Mouse (Mus musculus) midbrain, embryonic 16.5 days (tissue): ENCODE data around the gene Ints6. TPM values are rescaled to one million over a fixed set of nuclear protein-coding genes. Genes with fewer than 3 reads are reported as not detected.

Experiments
- ATAC-seq: fragments of 200-750 bp; cut with Nextera tagmentation; 2 replicates; pipeline ENCODE4 v1.8.0; 2017; ENCODE audit warnings: moderate TSS enrichment
- H3K27ac ChIP-seq: fragments of 300-500 bp; sonication (generic); 2 replicates; pipeline ENCODE4 v1.5.1; 2014; ENCODE audit warnings: mild to moderate bottlenecking, low read length, mixed read lengths
- H3K27me3 ChIP-seq: fragments of 300-500 bp; sonication (generic); 2 replicates; pipeline ENCODE4 v1.6.1; 2014; ENCODE audit warnings: low read depth, low read length, mixed read lengths; ENCODE audit not compliant: control insufficient read depth, insufficient read depth
- H3K36me3 ChIP-seq: fragments of 300-500 bp; sonication (generic); 2 replicates; pipeline ENCODE4 v1.6.1; 2014; ENCODE audit warnings: mild to moderate bottlenecking, low read length, moderate library complexity, mixed read lengths; ENCODE audit not compliant: control insufficient read depth, insufficient read depth
- H3K4me1 ChIP-seq: fragments of 300-500 bp; sonication (generic); 2 replicates; pipeline ENCODE4 v1.6.1; 2014; ENCODE audit warnings: mild to moderate bottlenecking, low read length, mixed read lengths; ENCODE audit not compliant: control insufficient read depth, insufficient read depth
- H3K4me2 ChIP-seq: fragments of 300-500 bp; sonication (generic); 2 replicates; pipeline ENCODE4 v1.6.1; 2014; ENCODE audit warnings: mild to moderate bottlenecking, low read length, mixed read lengths
- H3K4me3 ChIP-seq: fragments of 300-500 bp; sonication (generic); 2 replicates; pipeline ENCODE4 v1.5.1; 2014; ENCODE audit warnings: low read depth, mild to moderate bottlenecking, low read length, moderate library complexity, mixed read lengths
- H3K9ac ChIP-seq: fragments of 300-500 bp; sonication (generic); 2 replicates; pipeline ENCODE4 v1.6.1; 2014; ENCODE audit warnings: low read depth, low read length, mixed read lengths
- H3K9me3 ChIP-seq: fragments of 300-500 bp; sonication (generic); replicated peaks from 2 replicates; pipeline ENCODE4 v1.6.1; 2014; ENCODE audit warnings: mild to moderate bottlenecking, low read length, mixed read lengths; ENCODE audit not compliant: control insufficient read depth, poor library complexity, severe bottlenecking
- WGBS: fragments of 180-500 bp; shearing (Covaris S2); extraction: QIAGEN DNeasy Blood & Tissue Kit; methylation state at CpG from one replicate; pipeline ENCODE4 v1.1.7; 2014; 5-methylcytosine and 5-hydroxymethylcytosine counted together
- polyA plus RNA-seq: library from polyadenylated mRNA; unstranded; fragments of >200 nt; fragmentation: Nextera tagmentation; extraction: Ambion mirVana; gene quantifications from 2 replicates; pipeline ENCODE4 v1.2.1, GENCODE M21; 2015

Gene Ints6
- polyA plus RNA-seq: 13.4 and 16.2 TPM in 2 replicates

- peak within 1 kb of the TSS; percentile 97 for H3K4me3 ChIP-seq
- no peaks in the 10 kb centered on the region for H3K36me3 ChIP-seq
- WGBS: under 1% methylated on average over 55 of the region's 72 CpGs
- H3K4me1 ChIP-seq: peaks cover 14% of the 10 kb centered on the region
- H3K4me2 ChIP-seq: peak within 1 kb of the TSS; percentile 79
- no peaks in the 10 kb centered on the region for H3K9me3 ChIP-seq
- peak within 1 kb of the TSS; percentile 97 for H3K9ac ChIP-seq
- peak within 1 kb of the TSS; percentile 99 for H3K27ac ChIP-seq
- no peaks in the 10 kb centered on the region for H3K27me3 ChIP-seq
- peak; percentile 95 for ATAC-seq
Observed at GRCm38 (mm10) chr14:62761036-62761881, at the start of gene Ints6. Gene Ints6, minus strand, starts transcription at chr14:62761169.

DNA sequence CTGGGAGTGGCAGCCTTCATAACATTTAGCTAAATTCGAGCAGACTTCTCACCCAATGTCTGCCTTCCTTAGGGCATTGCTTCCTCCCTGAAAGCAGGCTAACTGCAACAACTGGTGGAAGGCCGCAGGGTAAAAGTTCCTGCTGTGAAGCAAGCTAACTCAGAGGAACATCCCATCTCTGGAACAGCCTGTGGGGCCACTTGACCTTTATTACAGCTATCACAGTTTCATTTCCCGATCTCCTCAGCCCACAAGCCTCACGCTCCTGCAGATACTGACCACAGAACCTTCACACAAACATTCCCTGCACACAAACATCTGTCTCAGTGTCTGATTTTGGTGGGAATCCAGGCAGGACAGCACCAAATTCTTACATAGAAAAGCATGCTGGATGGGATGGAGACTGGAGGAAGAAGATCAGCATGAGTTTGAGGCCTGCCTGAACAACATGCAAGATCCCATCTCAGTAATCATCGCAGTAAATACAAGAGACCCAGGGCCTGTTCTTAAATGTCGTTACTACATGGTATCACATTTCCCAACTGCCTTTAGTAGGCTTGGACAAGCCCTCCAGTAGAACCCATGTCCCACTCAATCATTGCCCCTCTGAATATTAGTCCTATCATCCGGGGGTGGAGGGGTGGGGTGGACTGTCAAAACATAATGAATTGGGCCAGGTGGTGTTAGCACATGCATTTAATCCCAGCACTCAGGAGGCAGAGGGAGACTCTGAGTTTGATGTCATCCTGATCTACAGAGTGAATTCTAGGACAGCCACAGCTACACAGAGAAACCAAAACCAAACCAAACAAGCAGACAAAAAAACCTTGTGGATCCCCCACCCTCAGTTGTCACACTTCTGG is 47.9 kb upstream of the Ints6 start:
- ATAC-seq: no peak

GRCm38 (mm10) chr14:62806921-62807320 is 46.0 kb upstream of the Ints6 start:
- no peak for ATAC-seq
- Histone ChIP-seq H3K9ac (no peak overlapping the region), H3K36me3 (no peaks in the 10 kb centered on the region), H3K4me1 (no peaks in the 10 kb centered on the region), H3K9me3 (no peaks in the 10 kb centered on the region), H3K4me2 (no peak overlapping the region), H3K27ac (no peak overlapping the region), H3K4me3 (no peak overlapping the region), H3K27me3 (no peaks in the 10 kb centered on the region)
- 78% methylated on average over 3 of the region's 3 CpGs for WGBS

More for the DNA sequence above, 47.9 kb upstream of the Ints6 start:
- H3K27ac ChIP-seq: no peak overlapping the region
- H3K36me3 ChIP-seq: no peaks in the 10 kb centered on the region
- H3K9me3 ChIP-seq: no peaks in the 10 kb centered on the region
- no peak overlapping the region for H3K9ac ChIP-seq
- no peaks in the 10 kb centered on the region for H3K27me3 ChIP-seq
- H3K4me1 ChIP-seq: no peaks in the 10 kb centered on the region
- 80% methylated on average over 7 of the region's 7 CpGs for WGBS
- no peak overlapping the region for H3K4me2 ChIP-seq
- H3K4me3 ChIP-seq: no peak overlapping the region

DNA sequence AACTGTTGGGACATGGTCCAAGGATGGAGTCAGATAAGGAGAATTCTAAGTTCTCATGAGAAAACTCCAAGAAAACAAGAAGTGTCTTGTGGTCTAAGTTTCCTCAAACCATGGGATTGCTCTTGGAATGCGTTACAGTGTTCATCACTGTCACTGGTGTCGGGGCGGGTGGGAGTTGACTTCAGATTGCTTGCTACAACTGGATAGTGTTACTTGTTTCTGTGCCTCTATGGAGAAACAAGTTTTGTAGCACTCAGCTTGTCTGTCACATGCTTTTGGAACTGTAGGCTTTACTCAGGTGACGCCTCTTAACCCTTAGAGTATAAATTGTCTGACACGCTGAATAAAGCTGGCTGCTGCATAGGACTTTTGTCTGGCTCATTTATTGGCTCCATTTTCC is 42.2 kb upstream of the Ints6 start:
- no peaks in the 10 kb centered on the region for H3K9me3 ChIP-seq
- no peaks in the 10 kb centered on the region for H3K27me3 ChIP-seq
- no peak overlapping the region for H3K4me3 ChIP-seq
- H3K27ac ChIP-seq: no peak overlapping the region
- H3K4me2 ChIP-seq: no peak overlapping the region
- no peak for ATAC-seq
- no peaks in the 10 kb centered on the region for H3K36me3 ChIP-seq
- no peak overlapping the region for H3K9ac ChIP-seq
- H3K4me1 ChIP-seq: no peaks in the 10 kb centered on the region
- 87% methylated on average over 5 of the region's 5 CpGs for WGBS

GRCm38 (mm10) chr14:62800791-62801190 is 39.8 kb upstream of the Ints6 start:
- H3K4me1 ChIP-seq: no peaks in the 10 kb centered on the region
- WGBS: 85% methylated on average over 3 of the region's 3 CpGs
- no peak overlapping the region for H3K4me2 ChIP-seq
- no peak overlapping the region for H3K9ac ChIP-seq
- H3K27ac ChIP-seq: no peak overlapping the region
- H3K27me3 ChIP-seq: no peaks in the 10 kb centered on the region
- ATAC-seq: no peak
- H3K4me3 ChIP-seq: no peak overlapping the region
- no peaks in the 10 kb centered on the region for H3K9me3 ChIP-seq
- no peaks in the 10 kb centered on the region for H3K36me3 ChIP-seq

- no peaks in the 10 kb centered on the region for H3K9me3 ChIP-seq
- no peaks in the 10 kb centered on the region for H3K36me3 ChIP-seq
- no peak overlapping the region for H3K9ac ChIP-seq
- no peak overlapping the region for H3K4me2 ChIP-seq
- no peak overlapping the region for H3K4me3 ChIP-seq
- ATAC-seq: no peak
- H3K27me3 ChIP-seq: no peaks in the 10 kb centered on the region
- no peaks in the 10 kb centered on the region for H3K4me1 ChIP-seq
- no peak overlapping the region for H3K27ac ChIP-seq
- WGBS: 10% methylated on average over 4 of the region's 4 CpGs
Observed at GRCm38 (mm10) chr14:62798608-62799101, 37.7 kb upstream of the Ints6 start.

DNA sequence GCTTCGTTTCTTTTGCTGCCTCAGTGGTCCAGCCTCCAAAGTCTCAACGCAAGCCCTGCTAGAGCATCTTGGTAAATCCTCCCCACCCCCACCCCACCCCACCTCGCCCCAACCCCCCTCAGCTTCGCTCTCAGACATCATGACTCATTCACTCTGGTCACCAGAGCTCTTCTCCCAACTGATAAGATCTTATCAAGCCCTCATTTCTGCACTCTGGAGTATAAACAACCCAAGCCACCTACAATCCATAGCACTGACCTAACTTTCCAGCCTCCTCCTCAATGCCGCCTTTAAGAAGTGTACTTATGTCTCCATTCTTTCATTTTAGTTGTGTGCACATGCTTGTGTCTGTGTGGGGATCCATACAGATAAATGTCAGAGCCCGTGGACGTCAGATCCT is 34.8 kb upstream of the Ints6 start:
- Histone ChIP-seq H3K4me1 (no peaks in the 10 kb centered on the region), H3K27me3 (no peaks in the 10 kb centered on the region), H3K9ac (no peak overlapping the region), H3K36me3 (no peaks in the 10 kb centered on the region), H3K4me3 (no peak overlapping the region), H3K4me2 (no peak overlapping the region), H3K9me3 (no peaks in the 10 kb centered on the region), H3K27ac (no peak overlapping the region)
- WGBS: 82% methylated on average over 7 of the region's 7 CpGs
- no peak for ATAC-seq

DNA sequence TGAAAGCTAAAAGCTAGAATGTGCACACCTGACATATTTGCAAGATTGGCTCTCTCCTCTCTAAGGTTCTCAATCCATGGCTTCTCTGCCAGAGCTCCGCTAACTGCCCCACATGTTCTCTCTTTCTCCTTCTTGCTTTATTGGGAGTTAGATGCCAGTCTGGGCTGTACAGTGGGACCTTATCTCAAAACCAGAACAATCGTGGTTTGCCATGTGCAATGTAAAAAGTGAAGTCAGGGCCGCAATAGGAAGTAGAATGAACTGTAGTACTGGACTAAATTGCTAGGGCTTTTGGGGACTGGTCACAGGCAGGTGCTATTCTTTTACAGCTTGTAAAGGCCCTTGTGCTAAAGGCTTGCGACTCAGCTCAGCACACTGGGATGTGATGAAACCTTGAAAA is 28.3 kb upstream of the Ints6 start:
- Histone ChIP-seq H3K27me3 (no peaks in the 10 kb centered on the region), H3K4me3 (no peak overlapping the region), H3K4me2 (no peak overlapping the region), H3K9me3 (no peaks in the 10 kb centered on the region), H3K36me3 (no peaks in the 10 kb centered on the region), H3K27ac (no peak overlapping the region), H3K4me1 (no peaks in the 10 kb centered on the region), H3K9ac (no peak overlapping the region)
- WGBS: 66% methylated on average over 4 of the region's 4 CpGs
- no peak for ATAC-seq

DNA sequence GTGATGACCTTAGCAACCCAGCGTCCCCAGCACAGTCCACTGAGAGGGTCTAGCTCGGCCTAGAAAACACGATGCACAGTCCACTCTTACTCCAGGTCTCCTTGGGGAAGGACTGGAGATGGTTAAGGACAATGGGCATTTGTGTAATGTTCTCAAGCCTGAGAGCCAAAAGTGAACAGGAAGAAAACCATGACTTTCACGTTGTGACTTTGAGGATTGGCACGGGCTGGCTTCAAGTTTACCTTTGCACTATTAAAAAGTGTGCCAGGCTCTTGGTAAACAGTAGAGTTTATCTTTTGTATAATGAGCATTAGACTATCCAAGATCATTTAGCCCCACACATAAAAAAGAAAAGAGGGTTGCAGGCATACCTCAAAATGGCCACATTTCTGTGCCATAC is 22.0 kb upstream of the Ints6 start:
- H3K9me3 ChIP-seq: no peaks in the 10 kb centered on the region
- no peaks in the 10 kb centered on the region for H3K36me3 ChIP-seq
- H3K4me1 ChIP-seq: no peaks in the 10 kb centered on the region
- 89% methylated on average over 5 of the region's 5 CpGs for WGBS
- H3K27ac ChIP-seq: no peak overlapping the region
- H3K4me3 ChIP-seq: no peak overlapping the region
- no peak for ATAC-seq
- H3K27me3 ChIP-seq: no peaks in the 10 kb centered on the region
- H3K9ac ChIP-seq: no peak overlapping the region
- no peak overlapping the region for H3K4me2 ChIP-seq
